Mouse (Mus musculus): ENCODE results near the gene Tapbp. TPM values are rescaled to one million over a fixed set of nuclear protein-coding genes. Genes with fewer than 3 reads are reported as not detected.
"Not testable (repeated sequence)": the region's sequence is repeated elsewhere in the genome, so short reads cannot be mapped to it uniquely, and the experiment has no call there.

Tapbp gene
- polyA plus RNA-seq, 1 experiment from 2014 or later = 16.6 TPM

- WGBS = 76% methylated on average over 7 of the region's 7 CpGs
- no peak for DNase-seq (ENCODE audit: low spot score)
Observed at GRCm38 (mm10) chr17:33900281-33900988, 15.3 kb upstream of the Tapbp start.

GRCm38 (mm10) chr17:33900989-33901314, 14.7 kb upstream of the Tapbp start:
- ATAC-seq (ENCODE audit: low FRiP score) = no peak

More at GRCm38 (mm10) chr17:33900281-33900988, 15.3 kb upstream of the Tapbp start:
- ATAC-seq (ENCODE audit: low FRiP score) = no peak
- H3K36me3 ChIP-seq (ENCODE audit: control insufficient read depth, insufficient read depth, low read length) = no peaks in the 10 kb centered on the region
- H3K4me2 ChIP-seq (replicated peaks; ENCODE audit: low read depth, low read length) = no peak overlapping the region
- no peak overlapping the region for H3K4me3 ChIP-seq (ENCODE audit: low read depth, low read length)
- no peaks in the 10 kb centered on the region for H3K9me3 ChIP-seq (ENCODE audit: control insufficient read depth, low read length)
- H3K4me1 ChIP-seq (replicated peaks; ENCODE audit: control insufficient read depth, insufficient read depth, low read length) = no peaks in the 10 kb centered on the region
- no peaks in the 10 kb centered on the region for H3K27me3 ChIP-seq (ENCODE audit: control insufficient read depth, insufficient read depth, low read length)
- no peak overlapping the region for H3K9ac ChIP-seq (ENCODE audit: low read depth, low read length)
- no peak overlapping the region for H3K27ac ChIP-seq (ENCODE audit: low read depth, low read length)

GRCm38 (mm10) chr17:33901653-33902052, 14.0 kb upstream of the Tapbp start:
- H3K4me2 ChIP-seq (replicated peaks; ENCODE audit: low read depth, low read length) = no peak overlapping the region
- H3K27me3 ChIP-seq (ENCODE audit: control insufficient read depth, insufficient read depth, low read length) = no peaks in the 10 kb centered on the region
- no peaks in the 10 kb centered on the region for H3K9me3 ChIP-seq (ENCODE audit: control insufficient read depth, low read length)
- ATAC-seq (ENCODE audit: low FRiP score) (no peak), DNase-seq (ENCODE audit: low spot score) (no peak)
- 81% methylated on average over 4 of the region's 4 CpGs for WGBS
- H3K4me1 ChIP-seq (replicated peaks; ENCODE audit: control insufficient read depth, insufficient read depth, low read length) = no peaks in the 10 kb centered on the region
- no peaks in the 10 kb centered on the region for H3K36me3 ChIP-seq (ENCODE audit: control insufficient read depth, insufficient read depth, low read length)
- H3K27ac ChIP-seq (ENCODE audit: low read depth, low read length) = no peak overlapping the region
- no peak overlapping the region for H3K4me3 ChIP-seq (ENCODE audit: low read depth, low read length)
- no peak overlapping the region for H3K9ac ChIP-seq (ENCODE audit: low read depth, low read length)

More at GRCm38 (mm10) chr17:33900989-33901314, 14.7 kb upstream of the Tapbp start:
- Histone ChIP-seq H3K36me3 (ENCODE audit: control insufficient read depth, insufficient read depth, low read length) (no peaks in the 10 kb centered on the region), H3K4me1 (replicated peaks; ENCODE audit: control insufficient read depth, insufficient read depth, low read length) (no peaks in the 10 kb centered on the region), H3K4me3 (ENCODE audit: low read depth, low read length) (no peak overlapping the region), H3K27ac (ENCODE audit: low read depth, low read length) (no peak overlapping the region), H3K27me3 (ENCODE audit: control insufficient read depth, insufficient read depth, low read length) (no peaks in the 10 kb centered on the region), H3K4me2 (replicated peaks; ENCODE audit: low read depth, low read length) (no peak overlapping the region), H3K9ac (ENCODE audit: low read depth, low read length) (no peak overlapping the region), H3K9me3 (ENCODE audit: control insufficient read depth, low read length) (no peaks in the 10 kb centered on the region)
- WGBS = 90% methylated on average over 4 of the region's 4 CpGs
- DNase-seq (ENCODE audit: low spot score) = no peak

GRCm38 (mm10) chr17:33902079-33902478, 13.6 kb upstream of the Tapbp start:
- 77% methylated on average over 4 of the region's 4 CpGs for WGBS
- no peak for DNase-seq (ENCODE audit: low spot score)
- H3K4me2 ChIP-seq (replicated peaks; ENCODE audit: low read depth, low read length) = no peak overlapping the region

GRCm38 (mm10) chr17:33902491-33902890, 13.2 kb upstream of the Tapbp start:
- DNase-seq (ENCODE audit: low spot score) (no peak), ATAC-seq (ENCODE audit: low FRiP score) (no peak)
- Histone ChIP-seq H3K27ac (ENCODE audit: low read depth, low read length) (no peak overlapping the region), H3K9me3 (ENCODE audit: control insufficient read depth, low read length) (no peaks in the 10 kb centered on the region), H3K36me3 (ENCODE audit: control insufficient read depth, insufficient read depth, low read length) (no peaks in the 10 kb centered on the region), H3K9ac (ENCODE audit: low read depth, low read length) (no peak overlapping the region), H3K4me2 (replicated peaks; ENCODE audit: low read depth, low read length) (no peak overlapping the region), H3K4me3 (ENCODE audit: low read depth, low read length) (no peak overlapping the region), H3K27me3 (ENCODE audit: control insufficient read depth, insufficient read depth, low read length) (no peaks in the 10 kb centered on the region), H3K4me1 (replicated peaks; ENCODE audit: control insufficient read depth, insufficient read depth, low read length) (no peaks in the 10 kb centered on the region)
- WGBS = 82% methylated on average over 7 of the region's 7 CpGs

More at GRCm38 (mm10) chr17:33902079-33902478, 13.6 kb upstream of the Tapbp start:
- no peaks in the 10 kb centered on the region for H3K36me3 ChIP-seq (ENCODE audit: control insufficient read depth, insufficient read depth, low read length)
- no peaks in the 10 kb centered on the region for H3K9me3 ChIP-seq (ENCODE audit: control insufficient read depth, low read length)
- H3K27ac ChIP-seq (ENCODE audit: low read depth, low read length) = no peak overlapping the region
- no peak overlapping the region for H3K4me3 ChIP-seq (ENCODE audit: low read depth, low read length)
- no peaks in the 10 kb centered on the region for H3K4me1 ChIP-seq (replicated peaks; ENCODE audit: control insufficient read depth, insufficient read depth, low read length)
- H3K27me3 ChIP-seq (ENCODE audit: control insufficient read depth, insufficient read depth, low read length) = no peaks in the 10 kb centered on the region
- ATAC-seq (ENCODE audit: low FRiP score) = no peak
- H3K9ac ChIP-seq (ENCODE audit: low read depth, low read length) = no peak overlapping the region

- H3K27ac ChIP-seq (ENCODE audit: low read depth, low read length); H3K36me3 ChIP-seq (ENCODE audit: control insufficient read depth, insufficient read depth, low read length); H3K9me3 ChIP-seq (ENCODE audit: control insufficient read depth, low read length); H3K9ac ChIP-seq (ENCODE audit: low read depth, low read length); DNase-seq (ENCODE audit: low spot score); H3K4me1 ChIP-seq (replicated peaks; ENCODE audit: control insufficient read depth, insufficient read depth, low read length); H3K4me2 ChIP-seq (replicated peaks; ENCODE audit: low read depth, low read length); H3K27me3 ChIP-seq (ENCODE audit: control insufficient read depth, insufficient read depth, low read length); ATAC-seq (ENCODE audit: low FRiP score); H3K4me3 ChIP-seq (ENCODE audit: low read depth, low read length): not testable (repeated sequence)
- 72% methylated on average over 6 of the region's 6 CpGs for WGBS
Observed at GRCm38 (mm10) chr17:33903911-33904651, 11.6 kb upstream of the Tapbp start.

GRCm38 (mm10) chr17:33904835-33905234, 10.9 kb upstream of the Tapbp start, which contains the start of gene Platr17:
Platr17 (plus strand) TSS chr17:33905135.
- H3K9ac ChIP-seq (ENCODE audit: low read depth, low read length); H3K27me3 ChIP-seq (ENCODE audit: control insufficient read depth, insufficient read depth, low read length); ATAC-seq (ENCODE audit: low FRiP score); H3K27ac ChIP-seq (ENCODE audit: low read depth, low read length); H3K4me3 ChIP-seq (ENCODE audit: low read depth, low read length); H3K9me3 ChIP-seq (ENCODE audit: control insufficient read depth, low read length); DNase-seq (ENCODE audit: low spot score); H3K4me2 ChIP-seq (replicated peaks; ENCODE audit: low read depth, low read length); H3K4me1 ChIP-seq (replicated peaks; ENCODE audit: control insufficient read depth, insufficient read depth, low read length); H3K36me3 ChIP-seq (ENCODE audit: control insufficient read depth, insufficient read depth, low read length): not testable (repeated sequence)
- 43% methylated on average over 3 of the region's 4 CpGs for whole genome bisulfite sequencing

GRCm38 (mm10) chr17:33908331-33909076, 7.2 kb upstream of the Tapbp start:
- WGBS = under 1% methylated on average over 42 of the region's 44 CpGs
- Histone ChIP-seq H3K36me3 (ENCODE audit: control insufficient read depth, insufficient read depth, low read length) (peaks cover 10% of the 10 kb centered on the region), H3K9ac (ENCODE audit: low read depth, low read length) (peak overlapping the region; percentile 70), H3K4me3 (ENCODE audit: low read depth, low read length) (peak overlapping the region; percentile 87), H3K27ac (ENCODE audit: low read depth, low read length) (peak overlapping the region; percentile 84), H3K4me2 (replicated peaks; ENCODE audit: low read depth, low read length) (peak overlapping the region; percentile 96), H3K9me3 (ENCODE audit: control insufficient read depth, low read length) (no peaks in the 10 kb centered on the region), H3K27me3 (ENCODE audit: control insufficient read depth, insufficient read depth, low read length) (no peaks in the 10 kb centered on the region), H3K4me1 (replicated peaks; ENCODE audit: control insufficient read depth, insufficient read depth, low read length) (peaks cover 6% of the 10 kb centered on the region)
- peak; percentile 71 for ATAC-seq (ENCODE audit: low FRiP score)
- peak; percentile 47 for DNase-seq (ENCODE audit: low spot score)

Measured in hindbrain, embryonic 11.5 days (tissue).